Mouse (Mus musculus): Measurements from ENCODE around the gene Lonp1.

DNA sequence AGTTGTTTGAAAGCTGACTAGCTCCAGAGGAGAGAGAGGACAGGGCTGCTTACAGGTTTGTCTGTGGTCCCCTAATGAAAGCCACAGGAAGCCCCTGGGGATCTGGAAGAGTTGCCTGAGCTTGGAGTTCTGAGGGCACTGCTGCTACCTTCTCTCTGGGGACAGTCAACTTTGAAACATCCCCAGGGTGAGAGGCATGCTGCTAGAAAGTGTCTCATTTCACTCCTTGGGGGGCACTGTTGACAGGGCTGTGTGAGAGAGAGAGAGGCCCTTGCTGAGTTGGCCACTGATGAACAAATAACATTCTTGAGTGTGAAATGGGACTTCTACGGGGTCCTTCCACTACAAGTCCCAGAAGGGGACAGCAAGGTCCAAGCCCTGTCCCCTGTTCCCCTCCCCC is 38.9 kb downstream of the Lonp1 start:
- no peak for TF ChIP-seq CTCF (IDR thresholded peaks at IDR 0.05; ENCODE audit: control insufficient read depth, insufficient read depth, insufficient read length)
- TF ChIP-seq CEBPB (IDR thresholded peaks at IDR 0.05; ENCODE audit: low read depth): no peak
- no peak for TF ChIP-seq USF1 (IDR thresholded peaks at IDR 0.05; ENCODE audit: low read depth)
- TF ChIP-seq MAX (IDR thresholded peaks at IDR 0.05): no peak
- no peak for TF ChIP-seq MYOG (IDR thresholded peaks at IDR 0.05; ENCODE audit: control insufficient read depth, extremely low read depth, insufficient read length)
